Mouse (Mus musculus): ENCODE data around the gene Spp2. TPM values are rescaled to one million over a fixed set of nuclear protein-coding genes. Genes with fewer than 3 reads are reported as not detected.

The Spp2 gene
- polyA plus RNA-seq (2017; shearing (Covaris generic)) = not detected

GRCm38 (mm10) chr1:88406807-88407198 is at the start of gene Spp2:
Gene Spp2, plus strand, starts transcription at chr1:88406961.

Other genes starting within 250 kb of the Spp2 start
- gene Ugt1a5, start 240.9 kb upstream of the Spp2 start, polyA plus RNA-seq (2017; shearing (Covaris generic)) = not detected
- not detected for gene Ugt1a2, start 206.4 kb upstream of the Spp2 start, polyA plus RNA-seq (2017; shearing (Covaris generic))
- not detected for gene Dnajb3, start 201.2 kb upstream of the Spp2 start, polyA plus RNA-seq (2017; shearing (Covaris generic))
- not detected for gene Ugt1a1, start 195.0 kb upstream of the Spp2 start, polyA plus RNA-seq (2017; shearing (Covaris generic))
- 0.66 TPM for gene Mroh2a, start 180.0 kb upstream of the Spp2 start, polyA plus RNA-seq (2017; shearing (Covaris generic))
- gene Hjurp, start 129.3 kb upstream of the Spp2 start, polyA plus RNA-seq (2017; shearing (Covaris generic)) = 104 TPM
- gene Trpm8, start 129.3 kb upstream of the Spp2 start, polyA plus RNA-seq (2017; shearing (Covaris generic)) = not detected
- gene Glrp1, start 103.1 kb downstream of the Spp2 start, polyA plus RNA-seq (2017; shearing (Covaris generic)) = not detected